Mouse (Mus musculus) liver, embryonic 14.5 days (tissue): ENCODE measurements around the gene Lrrc7.

Source experiments
- CTCF ChIP-seq: IDR thresholded peaks from 2 replicates; pipeline ENCODE4 v1.5.1; 2016; ENCODE audit warnings: antibody characterized with exemption, low read depth, control low read depth
- EP300 ChIP-seq: IDR thresholded peaks from 2 replicates; pipeline ENCODE4 v1.6.1; 2016; ENCODE audit warnings: antibody characterized with exemption, low read depth

DNA sequence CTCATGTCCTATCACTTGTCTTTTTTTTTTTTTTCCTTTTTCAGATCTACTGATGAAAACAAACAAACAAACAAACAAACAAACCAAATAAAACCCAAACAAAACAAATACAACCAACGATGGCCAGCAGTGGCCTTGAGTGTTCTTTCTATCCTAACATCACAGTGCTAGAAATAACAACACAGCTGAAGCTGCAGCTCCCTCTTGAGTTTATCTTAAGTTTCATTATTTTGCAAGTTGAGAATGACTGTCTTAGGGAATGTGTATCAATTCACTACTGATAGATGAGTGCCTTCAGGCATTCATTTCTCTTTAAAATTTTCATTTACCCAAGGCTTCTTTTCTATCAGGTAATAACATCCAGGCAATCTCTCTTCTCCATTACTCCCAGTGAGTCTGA, 291.1 kb downstream of the Lrrc7 start:
- TF ChIP-seq CTCF (no peak), EP300 (no peak)
